Mouse (Mus musculus): Measurements from ENCODE around the gene Als2cl. TPM values are rescaled to one million over a fixed set of nuclear protein-coding genes. Genes with fewer than 3 reads are reported as not detected.

Als2cl gene
- polyA plus RNA-seq (2014; fragmentation: Nextera tagmentation; extraction: Ambion mirVana), result 4.5 and 5.1 TPM in 2 replicates

GRCm38 (mm10) chr9:110879191-110879920, at the start of gene Als2cl:
Als2cl (plus strand) TSS chr9:110879870.
- ATAC-seq (ENCODE audit: insufficient read depth) (peak; percentile 30; the same call in 1 of the 2 replicates), DNase-seq (peak; percentile 55)
- Histone ChIP-seq H3K9me3 (ENCODE audit: low read depth, low read length) (no peaks in the 10 kb centered on the region), H3K27ac (ENCODE audit: low read depth) (no peak within 1 kb of the TSS), H3K27me3 (ENCODE audit: insufficient read depth, low read length) (peaks cover 12% of the 10 kb centered on the region; the same call in 1 of the 2 replicates), H3K9ac (peak within 1 kb of the TSS; percentile 57), H3K4me3 (ENCODE audit: low read depth, low read length) (peak within 1 kb of the TSS; percentile 54), H3K36me3 (ENCODE audit: insufficient read depth) (no peaks in the 10 kb centered on the region), H3K4me1 (ENCODE audit: insufficient read depth) (no peaks in the 10 kb centered on the region), H3K4me2 (peak within 1 kb of the TSS; percentile 87)
- WGBS, result 15% methylated on average over 12 of the region's 12 CpGs
- no peak for TF ChIP-seq CTCF (IDR thresholded peaks at IDR 0.05; ENCODE audit: low read depth)

GRCm38 (mm10) chr9:110833021-110833420, 46.6 kb upstream of the Als2cl start:
- no peak overlapping the region for H3K4me3 ChIP-seq (ENCODE audit: low read depth, low read length)
- TF ChIP-seq CTCF (IDR thresholded peaks at IDR 0.05; ENCODE audit: low read depth), result no peak
- H3K4me1 ChIP-seq (ENCODE audit: insufficient read depth), result no peaks in the 10 kb centered on the region
- H3K9ac ChIP-seq, result no peak overlapping the region
- no peaks in the 10 kb centered on the region for H3K9me3 ChIP-seq (ENCODE audit: low read depth, low read length)
- H3K27me3 ChIP-seq (ENCODE audit: insufficient read depth, low read length), result no peaks in the 10 kb centered on the region
- H3K27ac ChIP-seq (ENCODE audit: low read depth), result no peak overlapping the region
- ATAC-seq (ENCODE audit: insufficient read depth) (no peak), DNase-seq (peak; percentile 37)
- H3K4me2 ChIP-seq, result no peak overlapping the region
- 80% methylated on average over 5 of the region's 5 CpGs for WGBS
- no peaks in the 10 kb centered on the region for H3K36me3 ChIP-seq (ENCODE audit: insufficient read depth)

GRCm38 (mm10) chr9:110834411-110834810, 45.3 kb upstream of the Als2cl start, which contains the start of gene Prss45:
Prss45 (plus strand) TSS chr9:110834588.
- Histone ChIP-seq H3K4me2 (peak within 1 kb of the TSS; percentile 8; the same call in 1 of the 2 replicates), H3K4me3 (ENCODE audit: low read depth, low read length) (no peak within 1 kb of the TSS), H3K27ac (ENCODE audit: low read depth) (no peak within 1 kb of the TSS), H3K9ac (no peak within 1 kb of the TSS), H3K27me3 (ENCODE audit: insufficient read depth, low read length) (no peaks in the 10 kb centered on the region), H3K4me1 (ENCODE audit: insufficient read depth) (no peaks in the 10 kb centered on the region), H3K36me3 (ENCODE audit: insufficient read depth) (no peaks in the 10 kb centered on the region), H3K9me3 (ENCODE audit: low read depth, low read length) (no peaks in the 10 kb centered on the region)
- TF ChIP-seq CTCF (IDR thresholded peaks at IDR 0.05; ENCODE audit: low read depth), result no peak
- DNase-seq (no peak), ATAC-seq (ENCODE audit: insufficient read depth) (0 out of 2 replicates have a peak, but pooled peaks have one; percentile 24)
- 72% methylated on average over 19 of the region's 19 CpGs for WGBS

GRCm38 (mm10) chr9:110834961-110835360, 44.7 kb upstream of the Als2cl start:
- peak; percentile 3 for DNase-seq
- no peak for TF ChIP-seq CTCF (IDR thresholded peaks at IDR 0.05; ENCODE audit: low read depth)
- ATAC-seq (ENCODE audit: insufficient read depth), result no peak
- Histone ChIP-seq H3K4me3 (ENCODE audit: low read depth, low read length) (no peak overlapping the region), H3K9ac (no peak overlapping the region), H3K27ac (ENCODE audit: low read depth) (no peak overlapping the region), H3K4me1 (ENCODE audit: insufficient read depth) (no peaks in the 10 kb centered on the region), H3K9me3 (ENCODE audit: low read depth, low read length) (no peaks in the 10 kb centered on the region), H3K4me2 (peak overlapping the region; percentile 8; the same call in 1 of the 2 replicates), H3K36me3 (ENCODE audit: insufficient read depth) (no peaks in the 10 kb centered on the region), H3K27me3 (ENCODE audit: insufficient read depth, low read length) (no peaks in the 10 kb centered on the region)
- WGBS, result 22% methylated on average over 10 of the region's 10 CpGs

GRCm38 (mm10) chr9:110836112-110836511, 43.6 kb upstream of the Als2cl start:
- Histone ChIP-seq H3K27me3 (ENCODE audit: insufficient read depth, low read length) (no peaks in the 10 kb centered on the region), H3K36me3 (ENCODE audit: insufficient read depth) (no peaks in the 10 kb centered on the region), H3K9me3 (ENCODE audit: low read depth, low read length) (no peaks in the 10 kb centered on the region), H3K27ac (ENCODE audit: low read depth) (no peak overlapping the region), H3K9ac (no peak overlapping the region), H3K4me3 (ENCODE audit: low read depth, low read length) (no peak overlapping the region), H3K4me1 (ENCODE audit: insufficient read depth) (no peaks in the 10 kb centered on the region), H3K4me2 (no peak overlapping the region)
- TF ChIP-seq CTCF (IDR thresholded peaks at IDR 0.05; ENCODE audit: low read depth), result no peak
- WGBS, result 54% methylated on average over 2 of the region's 2 CpGs
- DNase-seq, result no peak
- ATAC-seq (ENCODE audit: insufficient read depth), result no peak

- DNase-seq (no peak), ATAC-seq (ENCODE audit: insufficient read depth) (no peak)
- Histone ChIP-seq H3K9me3 (ENCODE audit: low read depth, low read length) (no peaks in the 10 kb centered on the region), H3K36me3 (ENCODE audit: insufficient read depth) (no peaks in the 10 kb centered on the region), H3K4me3 (ENCODE audit: low read depth, low read length) (no peak overlapping the region), H3K4me1 (ENCODE audit: insufficient read depth) (no peaks in the 10 kb centered on the region), H3K4me2 (no peak overlapping the region), H3K9ac (no peak overlapping the region), H3K27ac (ENCODE audit: low read depth) (no peak overlapping the region), H3K27me3 (ENCODE audit: insufficient read depth, low read length) (no peaks in the 10 kb centered on the region)
- TF ChIP-seq CTCF (IDR thresholded peaks at IDR 0.05; ENCODE audit: low read depth), result no peak
- 78% methylated on average over 6 of the region's 6 CpGs for WGBS
Measured at GRCm38 (mm10) chr9:110840905-110841304, 38.8 kb upstream of the Als2cl start.

GRCm38 (mm10) chr9:110841438-110841837, 38.2 kb upstream of the Als2cl start:
- no peak overlapping the region for H3K4me2 ChIP-seq
- no peak overlapping the region for H3K4me3 ChIP-seq (ENCODE audit: low read depth, low read length)
- no peaks in the 10 kb centered on the region for H3K4me1 ChIP-seq (ENCODE audit: insufficient read depth)
- no peak for TF ChIP-seq CTCF (IDR thresholded peaks at IDR 0.05; ENCODE audit: low read depth)
- H3K9me3 ChIP-seq (ENCODE audit: low read depth, low read length), result no peaks in the 10 kb centered on the region
- 46% methylated on average over 2 of the region's 2 CpGs for WGBS
- H3K36me3 ChIP-seq (ENCODE audit: insufficient read depth), result no peaks in the 10 kb centered on the region
- ATAC-seq (ENCODE audit: insufficient read depth), result no peak
- no peak for DNase-seq
- H3K27ac ChIP-seq (ENCODE audit: low read depth), result no peak overlapping the region
- H3K27me3 ChIP-seq (ENCODE audit: insufficient read depth, low read length), result no peaks in the 10 kb centered on the region
- H3K9ac ChIP-seq, result no peak overlapping the region
